Mouse (Mus musculus): ENCODE results near the gene Pa2g4. TPM values are rescaled to one million over a fixed set of nuclear protein-coding genes. Genes with fewer than 3 reads are reported as not detected.

Pa2g4 gene
- total and polyA plus RNA-seq, 3 experiments = 232 to 663 (median 298) TPM

- TF ChIP-seq POLR2A (IDR thresholded peaks at IDR 0.05; ENCODE audit: control insufficient read depth in 1 of 2, insufficient read depth in 1 of 2, low read depth in 1 of 2, low read length in 2 of 2, poor library complexity in 1 of 2) (peak in 1 of 2 experiments; percentile 51; a peak in 2 of 4 replicates), NRF1 (IDR thresholded peaks at IDR 0.05; ENCODE audit: insufficient read depth, low read depth, low read length, poor library complexity, severe bottlenecking) (no peak), TBP (IDR thresholded peaks at IDR 0.05; ENCODE audit: low read depth, low read length) (peak; percentile 89), EP300 (IDR thresholded peaks at IDR 0.05; ENCODE audit: low read depth in 1 of 2, low read length in 2 of 2) (peak; percentile 5 to 60; a peak in 2 of 4 replicates), KAT2A (conservative IDR thresholded peaks at IDR 0.05; ENCODE audit: low read depth, low read length) (no peak), ZNF384 (IDR thresholded peaks at IDR 0.05; ENCODE audit: low read depth, low read length) (peak; percentile 65), RCOR1 (IDR thresholded peaks at IDR 0.05; ENCODE audit: low read depth, low read length) (peak; percentile 65; the same call in 1 of the 2 replicates), E2F4 (IDR thresholded peaks at IDR 0.05; ENCODE audit: borderline replicate concordance, low read depth, low read length) (peak; percentile 93), CHD1 (IDR thresholded peaks at IDR 0.05; ENCODE audit: low read depth, low read length) (no peak), ZMIZ1 (IDR thresholded peaks at IDR 0.05; ENCODE audit: low read depth, low read length) (peak; percentile 87), MEF2A (IDR thresholded peaks at IDR 0.05; ENCODE audit: extremely low read depth, insufficient replicate concordance, low read depth, low read length, poor library complexity, severe bottlenecking) (no peak), MYC (IDR thresholded peaks at IDR 0.05; ENCODE audit: low read depth, low read length) (peak; percentile 87)
Observed at GRCm38 (mm10) chr10:128536266-128536940, 29.4 kb downstream of the Pa2g4 start (continued).

DNA sequence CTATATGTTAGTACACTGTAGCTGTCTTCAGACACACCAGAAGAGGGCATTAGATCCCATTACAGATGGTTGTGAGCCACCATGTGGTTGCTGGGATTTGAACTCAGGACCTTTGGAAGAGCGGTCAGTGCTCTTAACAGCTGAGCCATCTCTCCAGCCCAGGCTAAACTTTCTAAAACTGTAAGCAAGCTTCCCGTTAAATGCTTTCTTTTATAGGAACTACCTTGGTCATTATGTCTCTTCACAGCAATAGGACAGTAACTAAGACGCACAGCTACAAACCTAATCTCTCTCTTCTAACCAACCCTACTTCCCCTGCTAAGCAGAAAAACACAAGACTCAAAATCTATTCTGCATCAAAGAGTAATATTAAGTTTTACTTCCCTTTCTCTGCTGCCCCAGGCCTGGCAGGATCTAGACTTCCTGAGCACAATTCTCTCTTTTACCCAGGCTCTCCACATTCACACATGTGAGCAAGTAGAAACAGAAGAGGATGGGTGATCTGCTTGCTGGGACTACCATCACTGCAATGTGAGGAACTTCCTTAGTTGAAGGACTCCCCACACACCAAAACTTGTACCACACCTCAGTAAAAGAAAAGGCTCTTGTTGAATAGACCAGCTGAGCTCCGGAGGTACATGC, 30.0 kb downstream of the Pa2g4 start:
- H3K4me1 ChIP-seq (ENCODE audit: control insufficient read depth in 1 of 2, insufficient read depth in 2 of 2, low read length in 2 of 2) = peaks cover 0 to 11% of the 10 kb centered on the region in 2 experiments; a peak in 2 of 4 replicates
- peak; percentile 83 for DNase-seq (ENCODE audit: low read depth, low spot score)
- peak overlapping the region; percentile 40 to 54 for H3K4me3 ChIP-seq (ENCODE audit: control insufficient read depth in 1 of 2, insufficient read depth in 1 of 2, low read depth in 2 of 2, low read length in 2 of 2)
- H3K27ac ChIP-seq (ENCODE audit: control insufficient read depth, low read depth, low read length) = peak overlapping the region; percentile 80
- TF ChIP-seq TBP (IDR thresholded peaks at IDR 0.05; ENCODE audit: low read depth, low read length) = peak; percentile 74
- peak in 1 of 2 experiments; percentile 19; a peak in 1 of 4 replicates for TF ChIP-seq EP300 (IDR thresholded peaks at IDR 0.05; ENCODE audit: low read depth in 1 of 2, low read length in 2 of 2)
- 0 out of 2 replicates have a peak, but pooled peaks have one; percentile 3 for TF ChIP-seq GATA1 (IDR thresholded peaks at IDR 0.05; ENCODE audit: low read depth, low read length)
- no peak for TF ChIP-seq CHD1 (IDR thresholded peaks at IDR 0.05; ENCODE audit: low read depth, low read length)
- no peak for TF ChIP-seq NELFE (IDR thresholded peaks at IDR 0.05; ENCODE audit: low read depth, low read length)
- no peak for TF ChIP-seq SMC3 (IDR thresholded peaks at IDR 0.05; ENCODE audit: low read depth, low read length)
- no peak for TF ChIP-seq RCOR1 (IDR thresholded peaks at IDR 0.05; ENCODE audit: low read depth, low read length)
- no peak for TF ChIP-seq POLR2AphosphoS2 (IDR thresholded peaks at IDR 0.05; ENCODE audit: low read length)
- H3K36me3 ChIP-seq (ENCODE audit: control insufficient read depth in 1 of 2, insufficient read depth in 2 of 2, low read length in 2 of 2) = peaks cover 0 to 7% of the 10 kb centered on the region in 2 experiments; a peak in 2 of 4 replicates
- H3K9ac ChIP-seq (ENCODE audit: control insufficient read depth, low read depth, low read length, poor library complexity, severe bottlenecking) = peak overlapping the region; percentile 64
- H3K79me2 ChIP-seq (ENCODE audit: control insufficient read depth, insufficient read depth, low read length, poor library complexity) = no peaks in the 10 kb centered on the region
- H3K9me3 ChIP-seq (replicated peaks; ENCODE audit: insufficient read depth, low read length) = no peaks in the 10 kb centered on the region
- no peaks in the 10 kb centered on the region for H3K27me3 ChIP-seq (ENCODE audit: control insufficient read depth in 1 of 2, insufficient read depth in 2 of 2, low read length in 2 of 2)
